Mouse (Mus musculus) embryonic fibroblast, embryonic 13.5 days (primary cell): ENCODE results near the gene Car10. TPM values are rescaled to one million over a fixed set of nuclear protein-coding genes. Genes with fewer than 3 reads are reported as not detected.

Experiments
- H3K27ac ChIP-seq: 2 replicates; pipeline ENCODE4 v1.5.1; 2012; ENCODE audit warnings: low read length, control low read depth, inconsistent platforms; ENCODE audit not compliant: insufficient read depth
- H3K4me1 ChIP-seq: 2 replicates; pipeline ENCODE4 v1.6.1; 2011; ENCODE audit warnings: low read length; ENCODE audit not compliant: control insufficient read depth, insufficient read depth
- H3K4me3 ChIP-seq: 2 replicates; pipeline ENCODE4 v1.5.1; 2011; ENCODE audit warnings: mild to moderate bottlenecking, control low read depth, low read length; ENCODE audit not compliant: insufficient read depth
- CTCF ChIP-seq: IDR thresholded peaks from 2 replicates; pipeline ENCODE4 v1.5.1; 2011; ENCODE audit warnings: mild to moderate bottlenecking, control low read depth, low read length, moderate library complexity, borderline replicate concordance; ENCODE audit not compliant: insufficient read depth
- POLR2A ChIP-seq: IDR thresholded peaks from 2 replicates; pipeline ENCODE4 v1.6.1; 2011; ENCODE audit warnings: low read depth, mild to moderate bottlenecking, control low read depth, low read length, moderate library complexity
- polyA plus RNA-seq: library from polyadenylated mRNA; stranded (reverse); fragments of >200 nt; gene quantifications from 2 replicates; pipeline ENCODE4 v1.2.4, GENCODE M21; 2011; ENCODE audit warnings: low read depth; ENCODE audit not compliant: missing spikeins, insufficient read length

The Car10 gene
- polyA plus RNA-seq, 1 experiment = 0.88 TPM

GRCm38 (mm10) chr11:93144544-93144943, 46.7 kb downstream of the Car10 start:
- Histone ChIP-seq H3K4me3 (no peak overlapping the region), H3K4me1 (no peaks in the 10 kb centered on the region), H3K27ac (no peak overlapping the region)
- no peak for TF ChIP-seq POLR2A
- no peak for TF ChIP-seq CTCF

GRCm38 (mm10) chr11:93154910-93155309, 57.1 kb downstream of the Car10 start:
- TF ChIP-seq CTCF = no peak
- TF ChIP-seq POLR2A = no peak
- H3K4me1 ChIP-seq = no peaks in the 10 kb centered on the region
- no peak overlapping the region for H3K4me3 ChIP-seq
- no peak overlapping the region for H3K27ac ChIP-seq

- no peak overlapping the region for H3K27ac ChIP-seq
- H3K4me1 ChIP-seq = no peaks in the 10 kb centered on the region
- H3K4me3 ChIP-seq = no peak overlapping the region
- TF ChIP-seq CTCF (no peak), POLR2A (no peak)
These were observed 74.6 kb downstream of the Car10 start for GRCm38 (mm10) chr11:93172430-93172829.

- no peak for TF ChIP-seq CTCF
- no peak for TF ChIP-seq POLR2A
These were observed 75.9 kb downstream of the Car10 start for GRCm38 (mm10) chr11:93173533-93174308.

GRCm38 (mm10) chr11:93185477-93185876, 87.6 kb downstream of the Car10 start:
- TF ChIP-seq CTCF (no peak), POLR2A (no peak)
- no peak overlapping the region for H3K4me3 ChIP-seq

More at GRCm38 (mm10) chr11:93173533-93174308, 75.9 kb downstream of the Car10 start:
- no peak overlapping the region for H3K27ac ChIP-seq
- no peak overlapping the region for H3K4me3 ChIP-seq
- H3K4me1 ChIP-seq = no peaks in the 10 kb centered on the region

GRCm38 (mm10) chr11:93186163-93186562, 88.3 kb downstream of the Car10 start:
- no peak overlapping the region for H3K27ac ChIP-seq
- H3K4me1 ChIP-seq = no peaks in the 10 kb centered on the region
- TF ChIP-seq CTCF (no peak), POLR2A (no peak)
- H3K4me3 ChIP-seq = no peak overlapping the region

More at GRCm38 (mm10) chr11:93185477-93185876, 87.6 kb downstream of the Car10 start:
- Histone ChIP-seq H3K4me1 (no peaks in the 10 kb centered on the region), H3K27ac (no peak overlapping the region)

GRCm38 (mm10) chr11:93188621-93189020, 90.8 kb downstream of the Car10 start:
- Histone ChIP-seq H3K27ac (no peak overlapping the region), H3K4me1 (no peaks in the 10 kb centered on the region), H3K4me3 (no peak overlapping the region)
- no peak for TF ChIP-seq CTCF
- TF ChIP-seq POLR2A = no peak

GRCm38 (mm10) chr11:93200046-93200445, 102.2 kb downstream of the Car10 start:
- no peak for TF ChIP-seq CTCF
- no peak for TF ChIP-seq POLR2A
- H3K4me1 ChIP-seq = no peaks in the 10 kb centered on the region
- H3K4me3 ChIP-seq = no peak overlapping the region
- H3K27ac ChIP-seq = no peak overlapping the region

GRCm38 (mm10) chr11:93217457-93217856, 119.6 kb downstream of the Car10 start:
- no peaks in the 10 kb centered on the region for H3K4me1 ChIP-seq
- no peak overlapping the region for H3K4me3 ChIP-seq
- no peak for TF ChIP-seq CTCF
- no peak for TF ChIP-seq POLR2A
- no peak overlapping the region for H3K27ac ChIP-seq

GRCm38 (mm10) chr11:93230057-93230456, 132.2 kb downstream of the Car10 start:
- no peaks in the 10 kb centered on the region for H3K4me1 ChIP-seq
- H3K4me3 ChIP-seq = no peak overlapping the region
- TF ChIP-seq POLR2A = no peak
- no peak for TF ChIP-seq CTCF
- no peak overlapping the region for H3K27ac ChIP-seq
